Mouse (Mus musculus) CH12F3 (cell line): ENCODE measurements around the gene Tmem82.
"Not testable (repeated sequence)": the region's sequence is repeated elsewhere in the genome, so short reads cannot be mapped to it uniquely, and the experiment has no call there.

Source experiments
- in situ Hi-C: fragments of 300-500 bp; cut with MboI; formaldehyde crosslinking; loops from 2 replicates; pipeline ENCODE4 v1.14.3; 2020; ENCODE audit warnings: low sequenced_read_pairs

Tmem82 gene

GRCm38 (mm10) chr4:141583919-141584318 lies 34.5 kb downstream of the Tmem82 start:
- in situ Hi-C loops = loop anchor here (10.0 kb wide), 1 partner anchor 179 kb away; no protein-coding TSS in a partner anchor

DNA sequence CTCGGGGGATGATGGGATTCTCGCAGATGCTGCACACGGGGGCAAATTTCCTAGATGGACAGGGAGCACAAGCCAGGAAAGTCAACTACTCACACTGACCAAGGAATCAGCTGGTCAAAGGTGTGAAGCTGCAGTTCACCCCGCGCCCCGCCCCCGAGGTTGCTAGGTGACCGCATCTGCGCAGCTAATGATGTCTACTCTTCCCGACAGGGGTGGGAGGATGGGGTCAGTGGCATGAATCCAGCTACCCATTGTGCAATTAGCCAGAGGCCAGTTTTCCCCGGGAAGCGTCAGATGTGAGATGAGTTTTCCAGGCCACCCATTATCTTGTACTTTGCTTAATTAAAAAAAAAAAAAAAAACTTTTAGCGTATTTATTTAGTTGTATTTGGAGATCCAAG lies 37.4 kb downstream of the Tmem82 start:
- in situ Hi-C loops = loop anchor here (10.0 kb wide), 1 partner anchor 176 kb away; no protein-coding TSS in a partner anchor

GRCm38 (mm10) chr4:141578833-141579232 lies 39.6 kb downstream of the Tmem82 start:
- in situ Hi-C loops = no loop called here

- in situ Hi-C loops = no loop called here
Observed at GRCm38 (mm10) chr4:141576877-141577276, 41.6 kb downstream of the Tmem82 start.

DNA sequence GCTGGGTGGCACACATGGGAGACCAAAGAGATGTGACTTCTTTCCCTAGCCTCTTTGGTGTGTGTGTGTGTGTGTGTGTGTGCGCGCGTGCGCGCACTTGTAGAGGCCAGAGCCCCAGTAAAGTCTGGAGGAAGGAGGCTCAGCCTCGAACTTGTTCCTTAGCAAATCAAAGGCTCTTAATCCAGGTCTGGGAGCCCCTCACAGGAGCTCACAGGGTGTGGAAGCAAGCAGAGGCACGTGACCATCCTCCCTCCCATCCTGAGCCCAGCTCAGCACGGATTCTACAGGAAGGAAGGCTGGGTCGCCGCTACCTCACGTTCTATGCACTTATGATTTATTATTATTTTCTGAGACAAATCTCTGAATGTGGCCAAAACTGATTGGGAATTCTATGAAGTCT lies 42.0 kb downstream of the Tmem82 start:
- in situ Hi-C loops = no loop called here

DNA sequence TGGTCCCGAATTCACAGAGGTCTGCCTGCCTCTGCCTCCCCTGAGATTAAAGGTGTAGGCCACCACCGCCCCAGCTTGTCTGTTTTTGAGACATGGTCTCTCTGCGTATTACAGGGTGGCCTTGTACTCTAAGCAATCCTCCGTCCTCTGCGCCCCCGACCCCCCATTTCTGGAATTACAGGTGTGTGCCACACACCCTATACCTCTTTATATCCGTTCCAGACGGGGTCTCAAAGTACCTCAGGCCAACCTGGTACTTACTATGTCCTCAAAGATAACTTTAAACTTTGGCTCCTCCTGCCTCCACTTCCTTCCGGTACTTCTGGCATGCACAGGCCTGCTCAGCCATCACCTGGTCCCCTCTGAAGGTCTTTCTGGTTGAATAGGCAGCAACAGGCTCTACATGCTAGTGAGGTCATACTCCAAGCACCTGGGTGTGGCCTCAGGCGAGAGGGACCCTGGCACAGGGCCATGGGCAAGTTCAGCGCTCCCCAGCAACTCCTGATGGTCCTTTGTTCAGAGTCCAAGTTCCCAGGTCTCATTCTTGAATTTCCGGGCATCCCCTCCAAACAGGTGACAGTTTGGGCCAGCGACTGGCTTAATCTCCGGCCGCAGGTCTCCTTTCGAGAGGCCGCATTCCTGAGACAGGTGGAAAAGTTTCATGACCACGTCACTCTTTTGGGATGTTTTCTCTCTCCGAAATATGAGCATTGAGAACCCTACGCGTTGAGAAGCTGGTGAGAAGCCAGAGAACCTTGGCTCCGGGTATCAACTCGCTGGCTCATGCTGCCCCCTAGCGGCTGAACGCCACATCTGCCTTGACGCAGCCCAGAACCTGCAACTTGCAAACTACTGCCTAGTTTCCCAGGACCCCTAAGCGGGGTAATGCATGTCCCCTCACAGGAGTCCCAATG lies 43.4 kb downstream of the Tmem82 start:
- in situ Hi-C loops = no loop called here

DNA sequence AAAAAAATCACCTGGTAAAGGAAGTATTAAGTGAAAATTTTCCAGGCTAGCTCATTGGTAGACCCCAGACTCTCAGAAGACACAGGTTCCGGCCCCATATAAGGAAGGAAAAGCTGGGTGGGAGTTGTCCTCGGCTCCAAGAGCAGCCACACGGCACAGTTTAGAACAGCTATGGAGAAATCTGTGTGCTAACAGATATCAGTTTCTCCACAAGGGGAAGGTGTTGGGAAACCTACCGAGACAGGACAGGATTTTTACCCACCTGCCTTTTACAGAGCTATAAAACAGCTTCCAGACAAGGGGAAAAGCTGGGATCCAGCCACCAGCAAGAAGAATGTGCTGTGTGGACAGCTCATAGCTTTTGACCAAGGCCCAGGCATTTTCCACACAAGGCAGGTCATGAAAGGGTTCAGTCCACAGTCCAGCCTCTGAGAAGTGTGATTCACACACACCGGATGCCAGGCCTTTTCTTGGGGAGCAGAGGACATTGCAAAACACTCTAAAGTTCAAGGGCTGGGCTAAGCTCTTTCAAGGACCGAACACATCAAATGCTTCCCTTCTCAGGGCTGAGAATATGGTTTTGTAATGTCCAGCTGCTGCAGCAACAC lies 45.0 kb downstream of the Tmem82 start:
- in situ Hi-C loops = no loop called here

- in situ Hi-C loops = no loop called here
Observed at GRCm38 (mm10) chr4:141572668-141573358, 45.6 kb downstream of the Tmem82 start.

DNA sequence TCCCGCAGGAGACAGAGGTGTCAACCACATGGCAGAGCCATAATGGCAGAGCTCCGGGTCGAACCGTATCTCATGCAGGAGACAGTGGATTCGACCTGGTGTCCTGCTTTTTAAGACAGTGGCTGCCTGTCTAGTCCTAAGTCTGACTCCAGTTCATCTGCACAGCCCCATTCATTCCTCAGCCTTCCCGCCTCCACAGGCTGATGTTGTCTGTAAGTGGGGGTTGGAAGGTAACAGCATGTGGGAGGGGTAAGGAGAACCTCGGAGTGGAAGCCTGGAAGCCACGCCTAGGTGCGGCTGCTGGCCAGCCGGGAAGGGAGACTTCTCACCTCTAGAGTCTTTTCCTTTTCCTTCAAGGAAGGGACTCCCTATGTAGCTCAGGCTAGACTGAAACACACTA lies 46.5 kb downstream of the Tmem82 start:
- in situ Hi-C loops = no loop called here

DNA sequence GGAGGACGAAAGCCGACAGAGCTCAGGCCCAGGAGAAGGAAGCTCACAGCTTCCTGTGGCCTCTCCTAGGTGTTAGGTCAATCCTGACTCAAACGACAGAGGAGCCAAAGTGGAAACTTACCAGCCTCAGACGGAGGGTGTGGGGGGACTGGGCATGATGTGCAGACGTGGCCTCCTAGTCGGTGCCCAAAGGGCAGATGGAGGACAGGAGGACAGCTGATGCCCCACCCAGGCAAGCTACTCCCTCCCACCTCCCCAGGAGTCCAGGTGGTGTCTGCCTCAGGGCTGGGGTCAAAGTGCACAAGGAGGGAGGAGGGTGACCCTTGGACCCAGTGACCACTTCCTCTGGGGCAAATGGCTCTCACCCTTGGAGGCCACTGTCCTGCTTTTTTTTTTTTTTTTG lies 47.1 kb downstream of the Tmem82 start:
- in situ Hi-C loops = no loop called here

- in situ Hi-C loops = no loop called here
Observed at GRCm38 (mm10) chr4:141570821-141571220, 47.6 kb downstream of the Tmem82 start.

DNA sequence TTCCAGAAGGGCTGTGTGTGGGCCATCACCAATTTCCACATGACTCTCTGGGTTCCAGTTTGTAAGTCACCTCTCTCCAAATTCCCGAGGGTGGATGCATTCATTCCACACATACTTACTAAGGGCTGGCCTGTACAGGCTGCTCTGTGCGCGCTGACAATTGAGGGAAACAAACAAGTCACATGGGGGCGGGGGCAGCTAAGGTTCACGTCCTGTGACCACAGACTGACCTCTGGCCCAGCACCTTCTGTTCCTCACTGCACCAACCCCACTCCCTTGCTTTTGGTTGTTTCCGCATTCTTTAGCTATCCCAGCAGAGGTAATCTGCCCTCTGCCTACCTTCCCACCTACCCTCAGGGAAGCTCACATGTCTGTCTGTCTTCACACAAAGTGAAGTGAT lies 48.4 kb downstream of the Tmem82 start:
- in situ Hi-C loops = no loop called here

GRCm38 (mm10) chr4:141568966-141569365 lies 49.5 kb downstream of the Tmem82 start:
- in situ Hi-C loops = no loop called here

GRCm38 (mm10) chr4:141567174-141567573 lies 51.3 kb downstream of the Tmem82 start:
- in situ Hi-C loops = not testable (repeated sequence)

GRCm38 (mm10) chr4:141566187-141566586 lies 52.2 kb downstream of the Tmem82 start:
- in situ Hi-C loops = no loop called here

- in situ Hi-C loops = no loop called here
Observed at GRCm38 (mm10) chr4:141565325-141565724, 53.1 kb downstream of the Tmem82 start.

DNA sequence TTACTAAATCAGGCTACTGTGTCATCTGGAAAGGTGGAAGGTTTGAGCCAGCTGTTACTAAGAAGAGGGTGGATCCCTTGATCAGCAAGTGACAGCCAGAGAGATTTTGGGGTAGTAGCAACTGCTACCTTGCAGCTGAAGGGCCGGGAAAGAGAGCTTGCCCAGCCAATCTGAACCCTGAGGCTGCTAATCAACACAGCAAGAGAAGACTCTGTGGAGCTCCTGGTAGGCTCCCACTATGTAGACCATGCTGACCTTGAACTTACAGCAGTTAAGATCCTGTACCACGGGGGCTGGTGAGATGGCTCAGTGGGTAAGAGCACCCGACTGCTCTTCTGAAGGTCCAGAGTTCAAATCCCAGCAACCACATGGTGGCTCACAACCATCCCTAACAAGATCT lies 53.8 kb downstream of the Tmem82 start:
- in situ Hi-C loops = no loop called here

DNA sequence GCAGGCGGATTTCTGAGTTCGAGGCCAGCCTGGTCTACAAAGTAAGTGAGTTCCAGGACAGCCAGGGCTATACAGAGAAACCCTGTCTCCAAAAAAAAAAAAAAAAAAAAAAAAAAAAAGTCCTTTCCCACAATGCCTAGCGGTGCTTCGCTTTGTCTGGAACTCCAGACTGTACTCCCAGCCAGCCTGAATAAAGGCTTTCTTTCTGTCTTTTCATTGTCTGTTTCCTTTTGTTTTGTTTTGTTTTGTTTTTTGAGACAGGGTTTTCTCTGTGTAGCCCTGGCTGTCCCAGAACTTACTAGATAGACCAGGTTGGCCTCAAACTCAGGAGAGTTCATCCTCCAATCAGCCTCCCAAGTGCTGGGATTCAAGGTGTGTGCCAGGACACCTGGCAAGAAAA lies 54.2 kb downstream of the Tmem82 start:
- in situ Hi-C loops = no loop called here
